Comparison of ENCODE assay signal across 10 mouse cellular contexts in genomic region chr8:10991323-10991722, GRCm38 (mm10). TPM values are rescaled to one million over a fixed set of nuclear protein-coding genes. Genes with fewer than 3 reads are reported as not detected.
DNase-seq lines count a peak whose midpoint lies in the region; ATAC-seq and TF ChIP-seq lines count a peak whose summit lies in the region.
"Had no signal": no experiment of that assay in that cellular context is flagged by ENCODE, and none has a peak within 500 bp of the region (broad histone marks: within the 10 kb centered on the region; RNA-seq: fewer than 3 reads in every experiment).

No protein-coding gene starts in this region.

- DNase-seq in kidney, postnatal 10 days = no peak
- no peak for DNase-seq in midbrain, postnatal 0 days (ENCODE audit: low spot score)
- no peak for DNase-seq in thymus, postnatal 36 days
- DNase-seq in layer of hippocampus, adult 18-20 months (ENCODE audit: low spot score in 2 of 2) = no peak
- no peak for DNase-seq in thymus, postnatal 0 days (ENCODE audit: low spot score)
- DNase-seq: cerebellum, adult 18-20 months; thymus, postnatal 25 days had no signal

- H3K9me3 ChIP-seq in kidney, embryonic 15.5 days (replicated peaks) = no peaks in the 10 kb centered on the region
- no peaks in the 10 kb centered on the region for H3K9me3 ChIP-seq in forebrain, embryonic 12.5 days
- no peaks in the 10 kb centered on the region for H3K9me3 ChIP-seq in liver, embryonic 12.5 days (replicated peaks)
- H3K9me3 ChIP-seq in midbrain, postnatal 0 days (ENCODE audit: low read length) = no peaks in the 10 kb centered on the region

- H3K4me2 ChIP-seq in kidney, embryonic 15.5 days = no peak overlapping the region
- no peak overlapping the region for H3K4me2 ChIP-seq in forebrain, embryonic 12.5 days
- H3K4me2 ChIP-seq in liver, embryonic 12.5 days = peak overlapping the region; percentile 61
- no peak overlapping the region for H3K4me2 ChIP-seq in midbrain, postnatal 0 days (ENCODE audit: low read depth, low read length, poor library complexity, severe bottlenecking)

- TF ChIP-seq CTCF in midbrain, postnatal 0 days (IDR thresholded peaks at IDR 0.05) = no peak

- no peak overlapping the region for H3K9ac ChIP-seq in kidney, embryonic 15.5 days
- H3K9ac ChIP-seq in forebrain, embryonic 12.5 days = peak overlapping the region; percentile 36; the same call in 1 of the 2 replicates
- H3K9ac ChIP-seq in liver, embryonic 12.5 days = peak overlapping the region; percentile 66
- no peak overlapping the region for H3K9ac ChIP-seq in midbrain, postnatal 0 days (replicated peaks; ENCODE audit: low read length, poor library complexity, severe bottlenecking)

- H3K27me3 ChIP-seq in kidney, embryonic 15.5 days = no peaks in the 10 kb centered on the region
- no peaks in the 10 kb centered on the region for H3K27me3 ChIP-seq in forebrain, embryonic 12.5 days
- H3K27me3 ChIP-seq in liver, embryonic 12.5 days (replicated peaks) = no peaks in the 10 kb centered on the region
- H3K27me3 ChIP-seq in midbrain, postnatal 0 days (ENCODE audit: insufficient read depth, low read length) = no peaks in the 10 kb centered on the region

- no peak overlapping the region for H3K4me3 ChIP-seq in kidney, embryonic 15.5 days (replicated peaks)
- no peak overlapping the region for H3K4me3 ChIP-seq in forebrain, embryonic 12.5 days (replicated peaks)
- peak overlapping the region; percentile 31; the same call in 1 of the 2 replicates for H3K4me3 ChIP-seq in liver, embryonic 12.5 days
- H3K4me3 ChIP-seq in midbrain, postnatal 0 days (ENCODE audit: low read depth, low read length) = no peak overlapping the region

- H3K4me1 ChIP-seq in kidney, embryonic 15.5 days = peaks cover 61% of the 10 kb centered on the region
- H3K4me1 ChIP-seq in forebrain, embryonic 12.5 days = peaks cover 58% of the 10 kb centered on the region
- H3K4me1 ChIP-seq in liver, embryonic 12.5 days = peaks cover 99% of the 10 kb centered on the region
- peaks cover 2% of the 10 kb centered on the region; the same call in 1 of the 2 replicates for H3K4me1 ChIP-seq in midbrain, postnatal 0 days (ENCODE audit: insufficient read depth, low read length)

- peak overlapping the region; percentile 15 for H3K27ac ChIP-seq in kidney, embryonic 15.5 days
- peak overlapping the region; percentile 79 for H3K27ac ChIP-seq in forebrain, embryonic 12.5 days
- peak overlapping the region; percentile 93 for H3K27ac ChIP-seq in liver, embryonic 12.5 days
- H3K27ac ChIP-seq in midbrain, postnatal 0 days (ENCODE audit: low read depth, low read length) = 0 out of 2 replicates have a peak overlapping the region, but pooled peaks have one; percentile 6

- no peak for ATAC-seq in kidney, embryonic 15.5 days (replicated peaks; ENCODE audit: low FRiP score)
- no peak for ATAC-seq in forebrain, embryonic 12.5 days (ENCODE audit: low FRiP score)
- ATAC-seq in liver, embryonic 12.5 days = peak; percentile 12; the same call in 1 of the 2 replicates
- ATAC-seq in midbrain, postnatal 0 days (ENCODE audit: low FRiP score) = no peak

- 66% methylated on average over 2 of the region's 2 CpGs for WGBS in kidney, embryonic 15.5 days
- 55% methylated on average over 2 of the region's 2 CpGs for WGBS in forebrain, embryonic 12.5 days
- 44% methylated on average over 2 of the region's 2 CpGs for WGBS in liver, embryonic 12.5 days (ENCODE audit: insufficient replicate concordance)
- 55% methylated on average over 2 of the region's 2 CpGs for WGBS in midbrain, postnatal 0 days

- H3K36me3 ChIP-seq in kidney, embryonic 15.5 days = peaks cover 27% of the 10 kb centered on the region
- peaks cover 21% of the 10 kb centered on the region for H3K36me3 ChIP-seq in forebrain, embryonic 12.5 days (replicated peaks)
- peaks cover 76% of the 10 kb centered on the region for H3K36me3 ChIP-seq in liver, embryonic 12.5 days
- H3K36me3 ChIP-seq in midbrain, postnatal 0 days (ENCODE audit: insufficient read depth, low read length) = peaks cover 4% of the 10 kb centered on the region

RNA-seq across cellular contexts. Expression of gene Irs2, which starts 16.9 kb away (rescaled TPM):
- polyA plus RNA-seq in kidney, embryonic 15.5 days (2015; fragmentation: Nextera tagmentation; extraction: Ambion mirVana) = 5.6 and 5.7 TPM in 2 replicates
- polyA plus RNA-seq in forebrain, embryonic 12.5 days (2016; fragmentation: Nextera tagmentation; extraction: Ambion mirVana) = 5.0 and 6.5 TPM in 2 replicates
- polyA plus RNA-seq in liver, embryonic 12.5 days (2016; fragmentation: Nextera tagmentation; extraction: Ambion mirVana) = 9.6 and 10.4 TPM in 2 replicates
- 37.3 and 40.4 TPM in 2 replicates for total RNA-seq in midbrain, postnatal 0 days (2014; rRNA removed)
- polyA plus RNA-seq in midbrain, postnatal 0 days (2015; fragmentation: Nextera tagmentation; extraction: Ambion mirVana) = 4.8 and 5.6 TPM in 2 replicates
- total RNA-seq in layer of hippocampus, adult 18-20 months (2021) = 10 to 100 TPM; 80.4 to 85.0 TPM
- 4.5 TPM in 2 replicates for polyA plus RNA-seq in thymus, postnatal 0 days (2015; fragmentation: Nextera tagmentation; extraction: Ambion mirVana)

Comparison
In these comparisons a context has a peak if more than half of its experiments do, and no peak if none do; other contexts are left out.
1. H3K27ac ChIP-seq: peak in every context shown above with its lines; median percentile 93 in liver, embryonic 12.5 days; 79 in forebrain, embryonic 12.5 days; 15 in kidney, embryonic 15.5 days; 6 in midbrain, postnatal 0 days.
2. H3K9ac ChIP-seq: peak in forebrain, embryonic 12.5 days (single experiment) and liver, embryonic 12.5 days (single experiment); none in kidney, embryonic 15.5 days (single experiment) and midbrain, postnatal 0 days (single experiment).